Mouse (Mus musculus) large intestine, adult 2 months (tissue): Measurements from ENCODE around the gene Klre1. TPM values are rescaled to one million over a fixed set of nuclear protein-coding genes. Genes with fewer than 3 reads are reported as not detected.
"Not testable (repeated sequence)": the region's sequence is repeated elsewhere in the genome, so short reads cannot be mapped to it uniquely, and the experiment has no call there.

Source experiments
- DNase-seq: peaks from one replicate; pipeline ENCODE4 v3.0.0-alpha.2; 2012; ENCODE audit warnings: low read depth, low spot score
- WGBS: fragments of 180-500 bp; shearing (Covaris S2); methylation state at CpG from one replicate; pipeline ENCODE4 v1.1.7; 2018; 5-methylcytosine and 5-hydroxymethylcytosine counted together
- polyA plus RNA-seq: library from polyadenylated mRNA; depleted of rRNA; stranded (reverse); fragments of >200 nt; gene quantifications from 2 replicates; pipeline ENCODE4 v1.2.3, GENCODE M21; 2012; rRNA removed

Klre1 gene
- polyA plus RNA-seq, 1 experiment = 0.16 TPM

DNA sequence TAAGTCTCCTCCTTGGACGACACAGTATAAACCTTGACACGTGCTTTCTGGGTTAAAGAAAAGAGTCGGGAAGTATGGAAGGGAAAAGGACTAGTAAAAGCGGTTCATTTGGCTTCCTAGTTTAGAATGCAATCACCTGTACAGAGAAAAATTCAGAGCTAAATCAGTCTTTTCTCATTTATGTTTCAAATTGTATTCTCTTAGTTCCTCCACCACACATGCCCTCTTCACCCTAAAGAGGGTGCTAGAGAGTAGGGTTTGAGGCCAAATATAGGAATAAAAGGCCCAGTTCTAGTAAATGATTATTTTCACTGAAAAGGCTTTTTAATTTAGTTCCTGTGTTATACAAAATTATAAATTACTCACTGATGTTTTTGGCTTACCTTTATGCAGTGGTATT, 3.6 kb downstream of the Klre1 start:
- 55% methylated on average over 4 of the region's 4 CpGs for WGBS
- DNase-seq = no peak

DNA sequence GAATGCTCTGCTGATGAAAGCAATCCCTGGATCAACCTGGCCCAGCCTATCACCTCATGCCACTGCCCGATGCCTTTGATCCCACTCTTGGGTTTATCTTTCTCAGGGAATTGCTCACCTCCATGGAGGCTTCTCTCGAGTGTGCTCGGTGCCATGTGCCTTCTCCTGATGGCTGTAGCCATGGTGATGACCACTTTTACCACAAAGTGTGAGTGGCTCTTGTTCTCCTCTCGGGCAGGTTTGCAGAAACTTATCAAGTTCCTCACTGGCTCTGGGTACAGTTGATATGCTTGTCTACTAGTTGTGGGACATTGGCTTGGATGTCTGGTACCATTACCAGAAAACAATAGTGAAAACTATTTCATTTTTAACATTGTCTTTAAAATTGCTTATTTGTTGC, 4.2 kb downstream of the Klre1 start:
- 75% methylated on average over 4 of the region's 4 CpGs for WGBS

DNA sequence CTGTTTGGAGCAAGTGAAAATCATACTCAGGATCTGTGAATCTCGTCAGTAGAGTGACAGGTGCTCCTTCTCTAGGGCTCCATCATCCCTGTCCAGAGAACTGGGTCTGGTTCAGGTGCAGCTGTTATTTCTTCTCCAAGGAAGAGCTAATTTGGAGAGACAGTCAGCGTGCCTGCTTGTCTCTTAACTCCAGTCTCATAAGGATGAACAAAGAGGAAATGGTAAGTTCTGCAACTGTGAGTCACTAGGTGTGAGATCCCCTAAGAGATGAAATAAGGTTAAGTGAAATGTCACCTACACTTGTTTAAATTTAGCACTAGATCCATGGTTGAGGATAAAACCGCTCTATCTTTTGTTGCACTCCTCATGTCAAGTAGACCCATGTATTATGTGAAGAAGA, 5.3 kb downstream of the Klre1 start:
- DNase-seq = no peak
- 63% methylated on average over 3 of the region's 3 CpGs for WGBS

More for the DNA sequence above, 4.2 kb downstream of the Klre1 start:
- no peak for DNase-seq

DNA sequence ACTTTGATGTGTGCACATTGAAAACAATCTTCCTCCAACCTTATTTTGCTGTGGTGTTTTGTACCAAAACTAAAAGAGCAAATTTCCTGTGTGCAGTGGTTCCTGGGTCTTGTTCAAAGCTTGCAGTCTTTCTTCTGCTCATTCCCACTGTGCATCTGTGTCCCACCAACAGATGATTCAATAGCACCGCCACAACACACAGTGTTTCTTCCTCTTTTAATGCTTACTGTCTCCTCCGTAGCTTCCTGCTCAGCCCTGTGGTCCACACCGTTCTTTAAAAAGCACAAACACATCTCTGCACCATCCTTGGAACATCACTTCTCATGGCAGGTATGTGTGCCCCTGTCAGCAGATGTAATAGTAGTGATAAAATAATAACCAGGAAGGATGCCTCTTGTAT, 13.8 kb downstream of the Klre1 start, which contains the start of gene Klrd1:
Gene Klrd1, plus strand, starts transcription at position 275 of the 400 bp plus-strand sequence.
- WGBS = 59% methylated on average over 3 of the region's 3 CpGs
- DNase-seq = no peak

DNA sequence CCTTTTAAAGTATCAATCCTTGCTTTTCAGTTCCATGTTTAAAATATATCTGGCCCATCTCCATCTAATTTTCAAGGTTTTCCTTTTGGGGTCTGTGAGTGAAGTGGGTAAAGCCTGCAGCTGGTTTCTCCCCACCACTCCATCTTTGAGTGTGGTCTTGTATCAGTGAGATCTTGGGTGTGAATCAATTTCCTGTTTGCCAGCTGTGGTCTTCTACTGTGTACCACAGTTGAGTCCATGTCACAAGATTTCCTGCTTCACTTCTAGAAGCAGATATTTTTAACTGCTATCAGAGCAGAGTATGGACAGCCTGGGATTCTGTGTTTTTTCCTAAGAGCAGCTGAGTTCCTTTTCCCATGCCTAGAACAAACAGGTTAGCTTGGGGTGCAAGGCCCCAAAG, 30.7 kb downstream of the Klre1 start:
- no peak for DNase-seq

DNA sequence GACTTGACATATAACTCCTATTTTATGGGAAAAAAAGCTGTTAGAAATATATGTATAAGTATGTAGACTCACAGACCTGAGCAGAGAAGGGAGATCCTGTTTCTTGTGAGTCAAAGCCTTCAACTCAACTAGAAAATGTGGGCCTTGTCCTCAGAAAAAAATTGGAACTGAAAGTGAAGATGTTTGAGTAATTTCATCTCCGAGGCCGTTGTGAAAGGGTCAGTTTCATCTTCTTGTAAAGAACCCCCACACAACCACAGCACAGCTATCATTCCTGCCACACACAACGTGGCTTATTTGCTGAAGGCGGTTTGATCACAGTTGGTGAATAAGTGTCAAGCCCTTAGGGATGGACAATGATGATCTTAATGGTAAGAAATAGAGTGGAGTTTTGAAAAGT, 46.0 kb downstream of the Klre1 start, which contains the start of gene Klrk1:
Gene Klrk1, minus strand, starts transcription at position 130 of the 400 bp plus-strand sequence.
- 64% methylated on average over 4 of the region's 4 CpGs for WGBS
- DNase-seq = no peak

DNA sequence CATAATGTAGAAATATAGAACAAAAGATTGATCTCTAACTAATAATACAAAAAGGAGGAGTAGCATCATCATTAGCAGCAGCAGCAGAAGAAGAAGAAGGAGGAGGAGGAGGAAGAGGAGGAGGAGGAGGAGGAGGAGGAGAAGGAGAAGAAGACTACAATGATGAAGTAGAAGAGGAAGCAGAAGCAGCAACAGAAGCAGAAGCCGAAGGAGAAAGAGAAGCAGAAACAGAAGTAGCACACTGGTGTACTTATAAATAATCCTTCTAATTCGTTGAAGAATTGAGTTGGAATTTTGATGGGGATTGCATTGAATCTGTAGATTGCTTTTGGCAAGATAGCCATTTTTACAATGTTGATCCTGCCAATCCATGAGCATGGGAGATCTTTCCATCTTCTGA, 53.3 kb downstream of the Klre1 start:
- 75% methylated on average over 2 of the region's 2 CpGs for WGBS
- DNase-seq = not testable (repeated sequence)

Other genes with a start within 250 kb of the Klre1 start
- not detected in 2 replicates for gene 4922502D21Rik, start 246.1 kb upstream of the Klre1 start, polyA plus RNA-seq
- 0.52 and 0.73 TPM in 2 replicates for gene Clec12a, start 235.2 kb upstream of the Klre1 start, polyA plus RNA-seq
- not detected in 2 replicates for gene Clec12b, start 192.0 kb upstream of the Klre1 start, polyA plus RNA-seq
- 0.12 and 0.34 TPM in 2 replicates for gene Clec1b, start 180.6 kb upstream of the Klre1 start, polyA plus RNA-seq
- 0.60 and 0.99 TPM in 2 replicates for gene Clec9a, start 169.0 kb upstream of the Klre1 start, polyA plus RNA-seq
- 0.24 and 0.58 TPM in 2 replicates for gene Clec1a, start 125.9 kb upstream of the Klre1 start, polyA plus RNA-seq
- gene Olr1, start 70.7 kb upstream of the Klre1 start, polyA plus RNA-seq = 0.07 TPM in 1 of 2 replicates, not detected in the other
- not detected in 2 replicates for gene Tmem52b, start 65.3 kb upstream of the Klre1 start, polyA plus RNA-seq
- 20.2 and 21.5 TPM in 2 replicates for gene Gabarapl1, start 44.7 kb upstream of the Klre1 start, polyA plus RNA-seq
- gene Klrd1, start 13.9 kb downstream of the Klre1 start, polyA plus RNA-seq = 0.36 and 0.91 TPM in 2 replicates
- 0.15 and 0.18 TPM in 2 replicates for gene Klrk1, start 46.0 kb downstream of the Klre1 start, polyA plus RNA-seq
- gene Klrc3, start 65.4 kb downstream of the Klre1 start, polyA plus RNA-seq = not detected in 2 replicates
- 0.19 TPM in 1 of 2 replicates, not detected in the other for gene Klrc2, start 82.8 kb downstream of the Klre1 start, polyA plus RNA-seq
- gene Klrc1, start 101.1 kb downstream of the Klre1 start, polyA plus RNA-seq = 0.10 and 0.18 TPM in 2 replicates
- gene Klri1, start 139.2 kb downstream of the Klre1 start, polyA plus RNA-seq = 0.14 and 0.19 TPM in 2 replicates
- gene Klri2, start 162.6 kb downstream of the Klre1 start, polyA plus RNA-seq = 0.01 TPM in 1 of 2 replicates, not detected in the other
- not detected in 2 replicates for gene Gm156, start 206.4 kb downstream of the Klre1 start, polyA plus RNA-seq